Mouse (Mus musculus): Measurements from ENCODE around the gene Gprin2. TPM values are rescaled to one million over a fixed set of nuclear protein-coding genes. Genes with fewer than 3 reads are reported as not detected.

Gprin2 gene
- polyA plus RNA-seq, 1 experiment, result 0.46 TPM

GRCm38 (mm10) chr14:34226566-34226965 lies 25.1 kb upstream of the Gprin2 start:
- Histone ChIP-seq H3K4me1 (ENCODE audit: control insufficient read depth, insufficient read depth, low read length) (peaks cover 3% of the 10 kb centered on the region; the same call in 1 of the 2 replicates), H3K27ac (ENCODE audit: insufficient read depth, low read length) (no peak overlapping the region), H3K4me3 (ENCODE audit: insufficient read depth, low read length) (no peak overlapping the region)
- TF ChIP-seq CTCF (IDR thresholded peaks at IDR 0.05; ENCODE audit: borderline replicate concordance, insufficient read depth, low read length) (no peak), POLR2A (IDR thresholded peaks at IDR 0.05; ENCODE audit: low read depth, low read length) (no peak)

GRCm38 (mm10) chr14:34225986-34226385 lies 24.5 kb upstream of the Gprin2 start:
- Histone ChIP-seq H3K27ac (ENCODE audit: insufficient read depth, low read length) (no peak overlapping the region), H3K4me1 (ENCODE audit: control insufficient read depth, insufficient read depth, low read length) (peaks cover 3% of the 10 kb centered on the region; the same call in 1 of the 2 replicates), H3K4me3 (ENCODE audit: insufficient read depth, low read length) (no peak overlapping the region)
- no peak for TF ChIP-seq CTCF (IDR thresholded peaks at IDR 0.05; ENCODE audit: borderline replicate concordance, insufficient read depth, low read length)
- no peak for TF ChIP-seq POLR2A (IDR thresholded peaks at IDR 0.05; ENCODE audit: low read depth, low read length)

GRCm38 (mm10) chr14:34223362-34223898 lies 22.0 kb upstream of the Gprin2 start:
- Histone ChIP-seq H3K4me3 (ENCODE audit: insufficient read depth, low read length) (no peak overlapping the region), H3K4me1 (ENCODE audit: control insufficient read depth, insufficient read depth, low read length) (no peaks in the 10 kb centered on the region), H3K27ac (ENCODE audit: insufficient read depth, low read length) (no peak overlapping the region)
- TF ChIP-seq POLR2A (IDR thresholded peaks at IDR 0.05; ENCODE audit: low read depth, low read length), result no peak
- no peak for TF ChIP-seq CTCF (IDR thresholded peaks at IDR 0.05; ENCODE audit: borderline replicate concordance, insufficient read depth, low read length)

- H3K4me3 ChIP-seq (ENCODE audit: insufficient read depth, low read length), result no peak overlapping the region
- H3K27ac ChIP-seq (ENCODE audit: insufficient read depth, low read length), result no peak overlapping the region
- no peaks in the 10 kb centered on the region for H3K4me1 ChIP-seq (ENCODE audit: control insufficient read depth, insufficient read depth, low read length)
- TF ChIP-seq CTCF (IDR thresholded peaks at IDR 0.05; ENCODE audit: borderline replicate concordance, insufficient read depth, low read length) (no peak), POLR2A (IDR thresholded peaks at IDR 0.05; ENCODE audit: low read depth, low read length) (no peak)
These were observed 20.1 kb upstream of the Gprin2 start for GRCm38 (mm10) chr14:34221416-34222077.

GRCm38 (mm10) chr14:34220426-34220825 lies 19.0 kb upstream of the Gprin2 start:
- Histone ChIP-seq H3K4me3 (ENCODE audit: insufficient read depth, low read length) (no peak overlapping the region), H3K27ac (ENCODE audit: insufficient read depth, low read length) (no peak overlapping the region), H3K4me1 (ENCODE audit: control insufficient read depth, insufficient read depth, low read length) (peaks cover 3% of the 10 kb centered on the region; the same call in 1 of the 2 replicates)
- TF ChIP-seq POLR2A (IDR thresholded peaks at IDR 0.05; ENCODE audit: low read depth, low read length) (no peak), CTCF (IDR thresholded peaks at IDR 0.05; ENCODE audit: borderline replicate concordance, insufficient read depth, low read length) (no peak)

- TF ChIP-seq POLR2A (IDR thresholded peaks at IDR 0.05; ENCODE audit: low read depth, low read length) (no peak), CTCF (IDR thresholded peaks at IDR 0.05; ENCODE audit: borderline replicate concordance, insufficient read depth, low read length) (no peak)
- no peak overlapping the region for H3K4me3 ChIP-seq (ENCODE audit: insufficient read depth, low read length)
These were observed 18.3 kb upstream of the Gprin2 start for GRCm38 (mm10) chr14:34219786-34220198.

GRCm38 (mm10) chr14:34219295-34219694 lies 17.8 kb upstream of the Gprin2 start, which contains the start of gene Syt15:
Gene Syt15 (plus strand): TSS chr14:34219595.
- Histone ChIP-seq H3K27ac (ENCODE audit: insufficient read depth, low read length) (no peak within 1 kb of the TSS), H3K4me1 (ENCODE audit: control insufficient read depth, insufficient read depth, low read length) (peaks cover 3% of the 10 kb centered on the region; the same call in 1 of the 2 replicates), H3K4me3 (ENCODE audit: insufficient read depth, low read length) (no peak within 1 kb of the TSS)
- TF ChIP-seq CTCF (IDR thresholded peaks at IDR 0.05; ENCODE audit: borderline replicate concordance, insufficient read depth, low read length) (no peak), POLR2A (IDR thresholded peaks at IDR 0.05; ENCODE audit: low read depth, low read length) (no peak)

More at GRCm38 (mm10) chr14:34219786-34220198, 18.3 kb upstream of the Gprin2 start:
- peaks cover 3% of the 10 kb centered on the region; the same call in 1 of the 2 replicates for H3K4me1 ChIP-seq (ENCODE audit: control insufficient read depth, insufficient read depth, low read length)
- no peak overlapping the region for H3K27ac ChIP-seq (ENCODE audit: insufficient read depth, low read length)

- no peak overlapping the region for H3K4me3 ChIP-seq (ENCODE audit: insufficient read depth, low read length)
- peaks cover 3% of the 10 kb centered on the region; the same call in 1 of the 2 replicates for H3K4me1 ChIP-seq (ENCODE audit: control insufficient read depth, insufficient read depth, low read length)
- no peak overlapping the region for H3K27ac ChIP-seq (ENCODE audit: insufficient read depth, low read length)
- TF ChIP-seq CTCF (IDR thresholded peaks at IDR 0.05; ENCODE audit: borderline replicate concordance, insufficient read depth, low read length) (no peak), POLR2A (IDR thresholded peaks at IDR 0.05; ENCODE audit: low read depth, low read length) (no peak)
These were observed 14.1 kb upstream of the Gprin2 start for GRCm38 (mm10) chr14:34215451-34216127.

GRCm38 (mm10) chr14:34209942-34210341 lies 8.5 kb upstream of the Gprin2 start:
- Histone ChIP-seq H3K4me3 (ENCODE audit: insufficient read depth, low read length) (no peak overlapping the region), H3K27ac (ENCODE audit: insufficient read depth, low read length) (no peak overlapping the region), H3K4me1 (ENCODE audit: control insufficient read depth, insufficient read depth, low read length) (no peaks in the 10 kb centered on the region)
- no peak for TF ChIP-seq CTCF (IDR thresholded peaks at IDR 0.05; ENCODE audit: borderline replicate concordance, insufficient read depth, low read length)
- no peak for TF ChIP-seq POLR2A (IDR thresholded peaks at IDR 0.05; ENCODE audit: low read depth, low read length)

GRCm38 (mm10) chr14:34209080-34209479 lies 7.6 kb upstream of the Gprin2 start:
- Histone ChIP-seq H3K4me1 (ENCODE audit: control insufficient read depth, insufficient read depth, low read length) (no peaks in the 10 kb centered on the region), H3K27ac (ENCODE audit: insufficient read depth, low read length) (no peak overlapping the region), H3K4me3 (ENCODE audit: insufficient read depth, low read length) (no peak overlapping the region)
- TF ChIP-seq POLR2A (IDR thresholded peaks at IDR 0.05; ENCODE audit: low read depth, low read length), result no peak
- no peak for TF ChIP-seq CTCF (IDR thresholded peaks at IDR 0.05; ENCODE audit: borderline replicate concordance, insufficient read depth, low read length)
